Mouse (Mus musculus) ES-Bruce4 (cell line): ENCODE measurements around the gene Ica1.

Experiments used
- CTCF ChIP-seq: IDR thresholded peaks from one replicate; pipeline ENCODE4 v1.8.1; 2011; ENCODE audit warnings: low read depth, low read length
- POLR2A ChIP-seq: IDR thresholded peaks from one replicate; pipeline ENCODE4 v1.8.1; 2011; ENCODE audit warnings: low read length; ENCODE audit not compliant: insufficient read depth

DNA sequence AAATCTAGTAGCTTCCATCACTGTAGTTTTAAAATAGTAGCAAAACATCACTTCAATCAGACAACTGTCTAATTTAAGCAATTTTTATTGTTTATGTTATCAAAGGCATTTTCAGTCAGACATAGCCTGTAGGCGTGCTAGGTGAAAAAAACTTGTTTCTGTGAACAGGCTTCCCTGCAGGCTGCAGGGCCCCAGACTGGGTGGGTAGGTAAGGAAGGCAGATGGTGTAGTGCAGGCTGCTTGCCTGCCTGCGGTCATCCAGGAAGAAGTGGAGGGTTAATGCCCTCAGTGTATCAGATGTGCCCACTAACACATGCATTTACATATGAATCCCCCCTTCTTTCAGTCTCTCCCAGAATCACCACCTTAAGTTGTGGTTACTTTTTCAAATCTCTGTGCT is 132.6 kb downstream of the Ica1 start:
- TF ChIP-seq POLR2A = no peak
- no peak for TF ChIP-seq CTCF
